Mouse (Mus musculus) hindbrain, embryonic 16.5 days (tissue): ENCODE measurements around the gene Abtb2. TPM values are rescaled to one million over a fixed set of nuclear protein-coding genes. Genes with fewer than 3 reads are reported as not detected.

Experiments
- ATAC-seq: fragments of 200-750 bp; cut with Nextera tagmentation; 2 replicates; pipeline ENCODE4 v1.8.0; 2017; ENCODE audit warnings: moderate TSS enrichment, moderate library complexity
- H3K27ac ChIP-seq: fragments of 300-500 bp; sonication (generic); 2 replicates; pipeline ENCODE4 v1.5.1; 2014; ENCODE audit warnings: low read depth, mild to moderate bottlenecking, control low read depth, low read length, moderate library complexity
- H3K27me3 ChIP-seq: fragments of 300-500 bp; sonication (generic); replicated peaks from 2 replicates; pipeline ENCODE4 v1.6.1; 2014; ENCODE audit warnings: low read length; ENCODE audit not compliant: control insufficient read depth, insufficient read depth
- H3K36me3 ChIP-seq: fragments of 300-500 bp; sonication (generic); 2 replicates; pipeline ENCODE4 v1.6.1; 2014; ENCODE audit warnings: mild to moderate bottlenecking, low read length, moderate library complexity, mixed read lengths; ENCODE audit not compliant: control insufficient read depth, insufficient read depth
- H3K4me1 ChIP-seq: fragments of 300-500 bp; sonication (generic); 2 replicates; pipeline ENCODE4 v1.6.1; 2014; ENCODE audit warnings: low read depth, low read length; ENCODE audit not compliant: control insufficient read depth, insufficient read depth
- H3K4me2 ChIP-seq: fragments of 300-500 bp; sonication (generic); 2 replicates; pipeline ENCODE4 v1.6.1; 2014; ENCODE audit warnings: mild to moderate bottlenecking, low read length, control low read depth, moderate library complexity
- H3K4me3 ChIP-seq: fragments of 300-500 bp; sonication (generic); 2 replicates; pipeline ENCODE4 v1.5.1; 2014; ENCODE audit warnings: mild to moderate bottlenecking, low read length, control low read depth, moderate library complexity
- H3K9ac ChIP-seq: fragments of 300-500 bp; sonication (generic); 2 replicates; pipeline ENCODE4 v1.6.1; 2014; ENCODE audit warnings: low read depth, mild to moderate bottlenecking, control low read depth, low read length, moderate library complexity
- H3K9me3 ChIP-seq: fragments of 300-500 bp; sonication (generic); 2 replicates; pipeline ENCODE4 v1.6.1; 2014; ENCODE audit warnings: mild to moderate bottlenecking, low read length, moderate library complexity; ENCODE audit not compliant: control insufficient read depth
- WGBS: fragments of 180-500 bp; shearing (Covaris S2); extraction: QIAGEN DNeasy Blood & Tissue Kit; methylation state at CpG from one replicate; pipeline ENCODE4 v1.1.7; 2014; 5-methylcytosine and 5-hydroxymethylcytosine counted together
- polyA plus RNA-seq: library from polyadenylated mRNA; unstranded; fragments of >200 nt; fragmentation: Nextera tagmentation; extraction: Ambion mirVana; gene quantifications from 2 replicates; pipeline ENCODE4 v1.2.1, GENCODE M21; 2015

The Abtb2 gene
- polyA plus RNA-seq, 1 experiment from 2014 or later = 10.0 TPM

DNA sequence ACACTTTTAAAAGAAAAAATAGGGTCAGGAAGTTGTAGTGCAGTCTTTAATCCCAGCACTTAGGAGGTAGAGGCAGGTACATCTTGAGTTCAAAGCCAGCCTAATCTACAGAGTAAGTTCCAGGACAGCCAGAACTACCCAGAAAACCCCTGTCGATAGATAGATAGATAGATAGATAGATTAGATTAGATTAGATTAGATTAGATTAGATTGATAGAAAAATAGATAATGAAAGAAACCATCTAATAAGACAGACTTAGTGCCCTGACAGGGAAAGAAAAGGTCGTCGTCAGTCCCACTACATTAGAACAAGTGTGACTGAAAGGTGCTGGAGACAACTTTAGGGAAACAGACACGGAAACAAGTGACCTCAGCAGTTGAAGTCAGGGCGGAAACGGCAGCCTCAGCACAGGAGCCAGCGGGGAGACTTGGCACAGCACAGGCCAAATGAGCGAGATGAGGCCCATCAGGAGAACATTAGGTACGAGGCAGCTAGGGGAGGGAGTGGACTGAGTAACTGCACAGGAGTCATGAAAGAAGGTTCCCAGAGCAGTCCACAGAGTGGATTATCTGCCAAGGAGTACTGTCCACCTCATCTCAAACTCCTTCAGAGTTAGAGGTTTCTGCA lies 189.5 kb downstream of the Abtb2 start:
- Histone ChIP-seq H3K4me1 (peaks cover 7% of the 10 kb centered on the region), H3K9ac (no peak overlapping the region), H3K4me2 (no peak overlapping the region), H3K27ac (no peak overlapping the region), H3K9me3 (no peaks in the 10 kb centered on the region), H3K36me3 (peaks cover 23% of the 10 kb centered on the region), H3K27me3 (no peaks in the 10 kb centered on the region), H3K4me3 (no peak overlapping the region)
- ATAC-seq = no peak
- 93% methylated on average over 9 of the region's 9 CpGs for WGBS

DNA sequence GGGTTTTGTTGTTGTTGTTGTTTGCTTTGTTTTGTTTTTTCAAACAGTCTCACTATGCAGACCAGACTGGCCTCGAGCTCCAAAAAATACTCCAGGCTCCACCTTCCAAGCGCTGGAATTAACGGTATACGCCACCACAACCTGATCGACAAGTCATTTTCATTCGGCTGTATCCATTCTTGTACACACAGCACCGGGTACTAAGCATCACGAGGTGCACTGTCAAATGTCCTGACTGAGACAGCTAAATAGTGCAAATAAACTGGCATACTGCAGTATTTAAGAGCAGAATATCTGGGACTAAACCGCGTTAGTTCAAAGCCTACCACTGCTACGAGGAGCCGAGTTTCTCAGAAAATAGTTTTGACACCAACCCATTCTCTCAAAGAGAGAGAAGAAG lies 194.3 kb downstream of the Abtb2 start:
- Histone ChIP-seq H3K9me3 (no peaks in the 10 kb centered on the region), H3K27ac (peak overlapping the region; percentile 73), H3K4me2 (peak overlapping the region; percentile 84), H3K9ac (peak overlapping the region; percentile 68), H3K4me3 (peak overlapping the region; percentile 77), H3K36me3 (peaks cover 7% of the 10 kb centered on the region; the same call in 1 of the 2 replicates), H3K27me3 (no peaks in the 10 kb centered on the region), H3K4me1 (peaks cover 14% of the 10 kb centered on the region)
- under 1% methylated on average over 12 of the region's 12 CpGs for WGBS
- peak; percentile 6; the same call in 1 of the 2 replicates for ATAC-seq

DNA sequence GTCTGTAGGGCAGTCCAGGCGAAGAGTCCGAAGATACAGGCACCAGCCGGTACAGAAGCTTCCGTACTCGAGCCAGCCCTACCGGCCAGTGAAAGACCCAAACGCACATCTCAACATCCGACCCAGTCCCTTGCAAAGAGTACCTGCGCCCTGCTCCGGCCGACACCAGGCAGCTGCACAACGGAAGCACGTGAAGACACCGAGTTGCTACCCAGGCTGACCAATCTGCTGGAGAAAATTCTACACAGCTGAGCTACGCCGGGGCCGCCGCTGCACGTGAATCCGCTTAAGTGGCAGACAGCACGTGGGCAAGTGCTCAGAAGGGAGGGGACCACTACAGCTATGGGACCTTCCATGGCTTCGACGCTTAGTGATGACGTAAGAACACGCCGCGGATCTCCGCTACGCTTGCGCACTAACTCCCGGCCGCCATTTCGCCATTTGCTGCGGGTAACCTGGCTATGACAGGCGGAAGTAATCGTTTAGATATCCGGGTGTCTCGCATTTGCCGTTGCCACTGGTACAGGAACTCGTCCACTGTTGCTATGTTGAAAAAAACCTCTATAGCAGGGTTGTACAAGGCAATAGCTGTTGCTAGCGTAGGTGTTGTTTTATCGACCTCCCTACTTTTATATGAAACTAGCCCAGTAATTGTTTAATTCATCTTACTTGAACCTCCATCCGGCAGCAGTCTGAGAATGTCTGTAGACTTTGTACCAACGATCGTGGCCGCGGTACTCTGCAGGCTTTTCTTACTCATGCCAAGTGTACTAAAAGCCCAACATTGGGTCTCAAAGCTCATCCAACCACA lies 195.0 kb downstream of the Abtb2 start, which contains the start of gene Nat10:
Nat10 (minus strand) TSS at position 365 of the 811 bp plus-strand sequence.
- peak within 1 kb of the TSS; percentile 89 for H3K4me2 ChIP-seq
- peak; percentile 98 for ATAC-seq
- WGBS = 1% methylated on average over 47 of the region's 47 CpGs

DNA sequence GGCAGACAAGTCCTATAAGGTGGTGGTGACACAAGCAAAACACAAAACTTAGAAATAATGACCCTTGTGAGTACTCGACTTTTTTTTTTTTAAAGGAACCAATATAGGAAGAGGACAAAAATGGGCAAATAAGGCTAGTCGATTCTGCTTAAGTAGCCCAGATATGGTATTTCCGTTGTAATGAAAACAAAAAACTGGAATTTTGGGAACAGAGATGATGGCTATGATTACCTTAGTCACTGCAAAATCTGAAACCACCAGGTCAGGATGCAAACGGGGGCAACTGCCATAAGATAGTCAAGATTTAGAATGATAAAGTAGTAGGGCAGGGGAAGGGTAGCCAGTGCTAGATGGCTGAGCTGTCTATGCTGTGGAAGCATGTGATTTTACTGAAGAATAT lies 195.9 kb downstream of the Abtb2 start:
- 48% methylated on average over 4 of the region's 4 CpGs for WGBS
- peaks cover 14% of the 10 kb centered on the region for H3K4me1 ChIP-seq
- peaks cover 20% of the 10 kb centered on the region for H3K36me3 ChIP-seq
- H3K4me3 ChIP-seq = peak overlapping the region; percentile 77; the same call in 1 of the 2 replicates
- no peaks in the 10 kb centered on the region for H3K27me3 ChIP-seq
- no peaks in the 10 kb centered on the region for H3K9me3 ChIP-seq
- H3K4me2 ChIP-seq = peak overlapping the region; percentile 89
- H3K27ac ChIP-seq = no peak overlapping the region
- no peak for ATAC-seq
- no peak overlapping the region for H3K9ac ChIP-seq

More for the DNA sequence above, 195.0 kb downstream of the Abtb2 start, which contains the start of gene Nat10:
- Histone ChIP-seq H3K9ac (peak within 1 kb of the TSS; percentile 68), H3K4me1 (peaks cover 14% of the 10 kb centered on the region), H3K4me3 (peak within 1 kb of the TSS; percentile 77), H3K36me3 (peaks cover 11% of the 10 kb centered on the region), H3K9me3 (no peaks in the 10 kb centered on the region), H3K27ac (peak within 1 kb of the TSS; percentile 73), H3K27me3 (no peaks in the 10 kb centered on the region)

DNA sequence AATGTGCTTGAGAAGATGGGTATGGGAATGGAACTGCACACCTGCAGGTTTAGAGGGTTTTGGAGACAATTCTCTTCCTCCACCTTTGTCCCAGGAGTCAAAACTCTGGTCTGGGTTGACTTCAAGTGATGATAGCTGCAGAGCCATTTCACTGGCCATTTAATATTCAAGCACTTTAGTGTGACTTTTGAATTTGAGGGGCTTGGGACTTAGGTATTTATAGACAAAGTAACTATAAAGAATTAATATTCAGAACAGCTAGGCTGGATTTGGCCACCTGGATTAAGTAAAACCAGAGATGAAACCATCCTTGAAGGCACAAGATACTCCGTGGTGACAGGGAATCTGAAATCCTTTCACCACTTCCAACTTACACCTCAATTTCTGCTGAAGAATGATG lies 196.4 kb downstream of the Abtb2 start:
- no peak overlapping the region for H3K9ac ChIP-seq
- H3K27ac ChIP-seq = no peak overlapping the region
- peaks cover 14% of the 10 kb centered on the region for H3K4me1 ChIP-seq
- 68% methylated on average over 1 of the region's 1 CpGs for WGBS
- H3K4me2 ChIP-seq = no peak overlapping the region; the same call in 1 of the 2 replicates
- H3K27me3 ChIP-seq = no peaks in the 10 kb centered on the region
- H3K36me3 ChIP-seq = peaks cover 21% of the 10 kb centered on the region
- no peak for ATAC-seq
- no peaks in the 10 kb centered on the region for H3K9me3 ChIP-seq
- H3K4me3 ChIP-seq = no peak overlapping the region

Other genes starting within 250 kb of the Abtb2 start
- gene Elf5, start 154.6 kb upstream of the Abtb2 start, polyA plus RNA-seq = not detected in 2 replicates
- gene Cat, start 81.2 kb upstream of the Abtb2 start, polyA plus RNA-seq = 95.8 and 105 TPM in 2 replicates
- 19.3 and 19.8 TPM in 2 replicates for gene Nat10, start 195.0 kb downstream of the Abtb2 start, polyA plus RNA-seq
- 263 and 333 TPM in 2 replicates for gene Caprin1, start 231.3 kb downstream of the Abtb2 start, polyA plus RNA-seq